Mouse (Mus musculus): ENCODE results near the gene Nr2f6.
"Not testable (repeated sequence)": the region's sequence is repeated elsewhere in the genome, so short reads cannot be mapped to it uniquely, and the experiment has no call there.

The Nr2f6 gene

DNA sequence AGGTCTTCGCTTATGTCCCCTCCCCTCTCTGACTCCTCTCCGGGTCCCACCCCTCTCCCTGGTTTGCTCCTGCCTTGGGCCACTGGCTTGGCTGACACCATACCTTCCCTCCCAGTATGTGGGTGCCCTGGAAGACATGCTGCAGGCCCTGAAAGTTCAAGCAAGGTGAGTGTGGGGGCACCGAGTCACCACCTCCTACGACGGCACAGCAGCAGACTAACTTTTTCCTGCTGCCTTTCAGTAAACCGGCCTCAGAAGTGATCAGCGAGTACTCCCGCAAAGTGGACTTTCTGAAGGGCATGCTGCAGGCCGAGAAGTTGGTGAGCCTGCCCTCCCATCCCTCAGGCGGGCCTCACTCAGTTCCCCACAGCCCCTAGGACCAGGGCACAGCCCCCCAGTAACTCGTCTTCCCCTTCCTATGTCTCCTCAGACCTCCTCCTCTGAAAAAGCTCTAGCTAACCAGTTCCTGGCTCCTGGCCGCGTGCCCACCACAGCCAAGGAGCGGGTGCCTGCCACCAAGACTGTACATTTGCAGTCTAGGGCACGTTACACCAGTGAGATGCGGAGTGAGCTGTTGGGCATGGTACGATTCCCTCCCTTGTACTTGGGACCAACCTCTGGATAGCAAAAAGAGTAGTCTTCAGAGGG is 14.1 kb downstream of the Nr2f6 start:
- no peak for DNase-seq (ENCODE audit: low read depth, low spot score)

DNA sequence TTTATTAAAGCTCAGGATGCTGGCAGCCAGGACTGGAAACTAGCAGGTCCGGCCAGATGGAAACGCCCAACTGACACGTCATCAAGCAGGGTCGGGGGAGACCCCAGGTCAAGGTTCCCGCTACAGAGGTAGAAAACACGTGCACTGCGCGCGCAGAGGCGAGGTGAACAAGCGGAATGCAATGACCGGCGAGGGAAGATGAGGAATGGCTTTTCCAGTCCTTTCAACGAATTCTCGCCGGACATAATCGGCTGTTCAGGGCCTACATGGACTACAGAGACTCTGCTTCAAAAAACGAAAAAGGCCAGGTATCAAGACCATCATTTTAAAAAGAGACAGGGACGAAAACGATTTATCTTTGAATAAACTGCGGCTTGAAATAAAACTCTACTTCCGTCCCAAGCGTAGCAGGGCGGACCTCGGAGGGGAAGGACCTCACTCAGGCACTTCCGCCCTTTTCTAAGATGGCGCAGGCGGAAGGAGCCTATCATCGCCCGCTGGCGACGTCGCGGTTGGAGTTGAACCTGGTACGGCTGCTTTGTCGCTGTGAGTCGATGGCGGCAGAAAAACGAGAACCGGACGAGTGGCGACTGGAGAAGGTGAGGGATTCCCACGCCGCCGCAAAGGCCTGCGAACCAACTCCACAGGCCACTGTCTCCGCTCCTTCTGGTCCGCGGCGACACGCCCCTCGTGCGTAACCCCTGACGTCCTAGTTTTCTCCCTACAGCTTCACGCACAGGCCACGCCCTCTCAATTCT is 14.8 kb downstream of the Nr2f6 start, which contains the start of gene Use1:
Gene Use1, plus strand, starts transcription at position 78 of the 758 bp plus-strand sequence.
- DNase-seq (ENCODE audit: low read depth, low spot score) = peak; percentile 94

DNA sequence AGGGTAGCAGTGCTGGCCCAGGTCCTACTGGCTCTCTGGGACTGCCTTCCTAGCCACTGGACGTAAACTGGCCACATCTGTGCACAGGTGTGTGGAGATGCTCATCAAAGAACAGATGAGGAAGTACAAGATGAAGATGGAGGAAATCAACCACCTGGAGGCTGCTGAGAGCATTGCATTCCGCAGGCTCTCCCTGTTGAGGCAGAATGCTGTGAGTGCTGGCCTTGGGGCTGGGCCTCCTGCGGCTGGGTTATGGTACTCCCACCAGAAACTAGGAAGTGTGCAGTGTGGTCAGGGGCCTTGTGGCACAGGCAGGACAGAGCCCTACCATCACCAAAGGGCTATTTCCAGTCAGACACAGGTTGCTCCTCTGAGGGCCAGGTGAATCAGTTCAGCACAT is 23.7 kb downstream of the Nr2f6 start:
- no peak for DNase-seq (ENCODE audit: low read depth, low spot score)

DNA sequence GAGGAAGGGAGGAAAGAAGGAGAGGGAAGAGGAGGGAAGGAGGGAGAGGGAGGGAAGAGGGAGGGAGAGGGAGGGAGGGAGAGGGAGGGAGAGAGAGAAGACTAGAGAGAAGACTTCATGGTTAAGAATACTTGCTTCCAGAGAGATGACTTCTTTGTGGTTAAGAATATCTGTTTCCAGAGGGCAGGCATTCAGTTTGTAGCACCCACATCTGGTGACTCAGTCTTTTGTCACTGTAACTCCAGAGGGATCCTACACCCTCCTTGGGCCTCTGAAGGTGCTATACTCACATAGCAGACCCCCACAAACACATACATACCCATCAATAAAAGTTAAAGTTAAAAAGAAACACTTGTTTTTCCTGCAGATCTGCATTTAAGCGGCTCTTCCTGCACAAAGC is 30.2 kb downstream of the Nr2f6 start:
- no peak for DNase-seq (ENCODE audit: low read depth, low spot score)

DNA sequence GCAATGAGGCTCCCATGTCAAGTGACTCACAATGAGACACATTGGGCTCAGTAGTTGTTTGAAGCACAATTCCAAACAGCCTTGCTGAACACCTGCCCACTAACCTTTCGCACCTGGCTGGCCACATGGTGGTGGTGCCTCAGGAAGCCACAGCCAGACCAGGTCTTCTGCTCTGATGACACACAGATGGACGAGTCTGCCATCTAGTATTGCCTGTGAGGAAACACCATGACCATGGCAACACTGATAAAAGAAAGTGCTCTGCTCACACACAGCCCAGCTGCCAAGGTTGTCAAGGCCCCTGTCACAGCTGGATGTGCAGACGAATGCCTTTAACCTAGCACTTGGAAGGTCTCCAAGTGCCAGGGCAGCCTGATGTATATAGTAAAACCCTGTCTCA is 30.6 kb downstream of the Nr2f6 start:
- DNase-seq (ENCODE audit: low read depth, low spot score) = no peak

DNA sequence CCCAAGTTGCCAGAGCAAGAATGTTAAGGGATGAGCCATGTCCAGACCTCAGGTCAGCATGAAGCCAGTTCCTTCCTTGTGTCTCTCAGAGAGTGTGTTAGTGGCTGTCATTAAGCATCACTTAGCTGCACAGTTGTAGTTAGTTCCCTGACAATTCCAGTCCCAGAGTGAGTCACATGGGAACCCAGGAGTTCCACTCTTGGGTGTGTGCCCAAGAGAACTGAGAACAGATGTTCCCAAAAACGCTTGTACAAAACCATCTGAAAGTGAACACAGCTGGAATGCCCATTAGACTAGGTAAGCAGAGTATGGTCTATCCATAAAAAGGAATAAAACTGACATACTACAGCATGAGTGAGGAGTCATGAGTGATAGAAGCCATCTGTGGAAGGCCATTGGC is 35.2 kb downstream of the Nr2f6 start:
- no peak for DNase-seq (ENCODE audit: low read depth, low spot score)

DNA sequence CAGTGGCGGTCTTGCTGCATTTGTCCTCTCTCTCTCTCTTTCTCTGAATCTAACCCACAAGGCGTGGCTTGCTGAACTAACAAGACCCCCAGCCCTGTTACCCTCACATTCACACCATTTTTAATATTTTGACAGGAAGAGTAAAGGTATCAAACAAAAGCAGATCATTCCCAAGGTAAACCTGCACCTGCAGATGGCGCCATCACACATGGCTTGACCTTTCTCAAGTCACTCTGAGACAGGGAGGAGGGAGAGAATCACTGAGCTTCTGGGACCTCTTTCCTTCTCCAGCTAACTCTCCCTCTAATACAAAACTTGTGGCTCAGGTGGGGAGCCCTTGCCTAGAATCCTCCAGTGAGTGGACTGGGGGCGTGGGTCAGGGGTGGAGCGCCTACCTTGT is 41.1 kb downstream of the Nr2f6 start:
- DNase-seq (ENCODE audit: low read depth, low spot score) = peak; percentile 39

DNA sequence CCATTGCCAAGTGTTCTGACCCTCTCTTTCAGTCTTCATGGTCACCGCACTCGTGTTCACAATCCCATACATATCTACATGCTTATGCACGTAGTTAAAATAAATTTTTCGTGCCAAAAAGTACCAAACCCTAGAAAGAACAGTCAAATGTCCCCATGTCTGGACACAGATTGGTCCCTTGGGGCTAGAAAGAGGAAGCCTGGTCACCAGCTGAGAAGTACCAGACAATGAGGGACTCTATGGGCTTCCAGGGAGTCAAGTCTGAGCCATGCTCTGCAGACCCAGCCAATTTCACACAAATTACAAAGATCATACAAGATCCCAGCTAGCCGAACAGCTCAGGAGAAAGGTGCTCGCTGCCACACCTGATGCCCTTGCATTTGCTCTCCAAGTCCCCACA is 43.9 kb downstream of the Nr2f6 start:
- not testable (repeated sequence) for DNase-seq (ENCODE audit: low read depth, low spot score)

DNA sequence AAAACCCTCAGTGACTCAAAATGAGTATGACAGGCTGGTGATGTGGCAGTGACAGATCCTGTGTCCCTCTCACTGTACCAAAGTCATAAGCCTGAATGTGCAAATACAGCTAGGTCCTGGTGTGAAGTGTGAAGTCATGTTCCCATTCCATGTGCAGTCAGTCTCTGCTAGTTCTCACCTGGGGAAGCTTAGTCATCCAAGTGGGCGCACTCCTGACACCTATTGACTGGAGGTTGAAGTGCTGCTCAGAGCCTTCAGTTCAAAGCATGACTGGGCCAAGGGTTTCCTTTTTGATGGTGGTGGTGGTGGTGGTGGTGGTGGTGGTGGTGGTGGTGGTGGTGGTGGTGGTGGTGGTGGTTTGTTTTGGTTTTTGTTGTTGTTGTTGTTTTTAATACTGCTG is 56.9 kb downstream of the Nr2f6 start:
- DNase-seq (ENCODE audit: low read depth, low spot score) = no peak

All from mesoderm, embryonic 11.5 days (tissue).